Mouse (Mus musculus) ZHBTc4 (cell line): Measurements from ENCODE around the gene Tmem43.

Experiments used
- DNase-seq: peaks from one replicate; pipeline ENCODE4 v3.0.0-alpha.2; 2011; ENCODE audit warnings: low read depth, low spot score

The Tmem43 gene

DNA sequence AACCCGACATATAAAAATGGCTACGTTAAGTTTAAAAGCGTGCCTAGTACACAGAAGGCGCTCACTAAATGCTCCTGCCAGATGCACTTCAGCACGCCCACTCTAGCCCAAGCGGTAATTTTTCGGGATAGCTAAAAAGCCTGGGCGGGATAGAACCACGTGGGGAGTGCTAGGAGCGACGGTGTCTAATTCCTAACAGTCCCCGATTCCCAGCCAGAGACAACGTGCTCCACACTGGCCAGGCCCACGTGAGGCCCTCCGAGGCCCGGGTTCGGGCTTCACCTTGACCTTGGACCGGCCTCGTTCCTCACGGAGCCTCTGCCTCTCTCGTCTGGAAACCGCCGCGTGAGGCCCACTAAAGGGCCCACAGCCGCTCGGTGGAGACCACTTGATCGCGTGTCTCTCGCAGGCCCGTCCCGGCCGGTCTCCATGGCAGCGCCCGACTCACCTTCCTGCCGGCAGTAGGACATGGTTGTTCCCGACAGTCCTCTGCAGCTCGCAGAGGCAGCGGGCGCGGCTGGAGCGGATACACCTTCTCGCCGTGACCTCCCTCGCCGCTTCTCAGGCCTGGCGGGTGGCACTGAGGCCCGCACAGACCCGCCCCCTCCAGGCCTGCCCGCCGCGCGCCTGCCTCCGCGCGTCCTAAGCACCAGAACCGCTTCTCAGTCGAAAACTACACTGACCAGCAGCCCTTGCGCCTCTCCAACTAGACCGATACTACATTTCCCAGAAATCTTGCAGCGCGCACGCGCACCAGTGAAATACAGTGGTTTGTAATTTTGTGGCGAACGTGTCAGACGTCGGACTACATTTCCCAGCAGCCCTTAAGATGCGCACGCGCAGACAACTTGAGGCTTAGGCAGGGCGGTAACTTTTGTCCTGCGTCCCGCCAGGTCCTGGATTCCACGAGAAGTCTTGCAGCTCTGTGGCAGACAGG lies at the start of gene Tmem43, which contains the start of gene Chchd4:
Tmem43 (plus strand) TSS at position 836 of the 937 bp plus-strand sequence.
Chchd4 (minus strand) TSS at position 679 of the 937 bp plus-strand sequence.
- DNase-seq: peak; percentile 100

DNA sequence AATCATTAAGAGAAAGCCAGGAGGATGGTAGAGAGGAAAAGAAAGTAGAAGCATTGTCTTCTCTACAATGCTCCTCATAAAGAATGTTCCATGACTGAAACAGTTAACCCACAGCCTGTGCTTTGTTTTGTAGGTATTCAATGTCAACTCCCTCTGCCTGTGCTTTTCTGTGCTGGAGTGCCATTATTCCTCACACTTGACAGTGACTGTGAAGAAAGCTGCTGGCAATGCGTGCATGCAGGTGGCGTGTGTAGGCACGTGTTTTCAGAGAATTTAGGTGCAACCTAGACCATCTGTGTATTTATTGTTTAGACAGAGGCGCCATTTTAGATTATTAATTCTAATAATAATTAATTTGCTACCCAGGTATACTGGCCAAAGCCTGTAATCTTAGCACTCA lies 49.4 kb upstream of the Tmem43 start:
- no peak for DNase-seq

DNA sequence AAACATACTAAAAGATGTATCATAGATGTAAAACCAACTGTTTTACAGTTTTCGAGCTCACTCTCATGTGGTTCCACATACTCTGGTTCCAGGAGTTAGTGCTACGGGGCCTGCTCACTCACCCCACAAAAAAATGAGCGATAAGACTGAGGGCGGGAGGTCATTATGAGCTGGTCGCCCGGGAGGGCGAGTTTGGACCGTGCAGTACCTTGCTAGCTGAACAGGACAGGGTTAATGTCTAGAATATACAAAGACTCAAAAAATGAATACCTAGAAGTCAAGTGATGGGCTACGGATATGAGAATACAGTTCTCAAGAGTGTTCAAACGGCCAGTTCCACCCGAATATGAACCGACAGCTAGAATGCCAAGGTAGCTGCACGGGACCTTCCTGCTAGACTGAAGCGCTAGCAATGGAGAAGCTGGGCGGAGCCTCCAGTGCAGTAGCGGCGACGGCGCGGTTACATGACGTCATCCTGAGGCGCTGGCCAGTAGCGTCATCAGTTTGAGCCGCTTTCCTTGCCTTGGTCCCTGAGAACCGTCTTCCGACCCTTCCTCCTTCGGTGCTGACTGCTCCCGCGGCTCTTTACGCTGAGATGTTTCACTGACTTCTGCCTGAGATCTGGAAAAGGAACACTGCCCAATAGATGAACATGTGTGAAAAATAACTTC lies 32.9 kb upstream of the Tmem43 start:
- peak; percentile 98 for DNase-seq

DNA sequence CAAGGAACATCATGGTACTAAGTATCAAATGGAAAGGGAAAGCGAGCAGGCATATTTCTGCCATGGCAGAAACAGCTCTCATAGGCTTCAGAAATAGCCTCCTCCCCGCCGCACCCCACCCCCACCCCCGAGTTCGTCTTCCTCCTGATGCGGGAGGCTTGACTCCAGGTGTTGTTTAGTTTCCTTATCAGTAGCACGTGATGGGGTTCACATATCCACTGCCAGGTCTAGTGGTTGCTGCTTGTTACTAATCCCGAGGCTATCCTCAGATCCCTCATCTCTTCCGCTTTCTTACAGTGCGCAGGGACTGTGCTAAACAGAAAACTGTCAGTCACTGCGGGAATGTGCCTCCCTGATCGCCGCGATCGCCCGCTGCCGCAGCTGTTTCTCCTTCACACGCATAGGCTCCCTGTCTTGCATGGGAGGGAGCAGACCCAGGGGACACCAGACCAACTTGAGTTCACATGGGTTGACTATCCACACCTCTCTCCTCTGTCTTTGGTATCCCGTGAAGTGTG lies 32.3 kb upstream of the Tmem43 start:
- DNase-seq: no peak

DNA sequence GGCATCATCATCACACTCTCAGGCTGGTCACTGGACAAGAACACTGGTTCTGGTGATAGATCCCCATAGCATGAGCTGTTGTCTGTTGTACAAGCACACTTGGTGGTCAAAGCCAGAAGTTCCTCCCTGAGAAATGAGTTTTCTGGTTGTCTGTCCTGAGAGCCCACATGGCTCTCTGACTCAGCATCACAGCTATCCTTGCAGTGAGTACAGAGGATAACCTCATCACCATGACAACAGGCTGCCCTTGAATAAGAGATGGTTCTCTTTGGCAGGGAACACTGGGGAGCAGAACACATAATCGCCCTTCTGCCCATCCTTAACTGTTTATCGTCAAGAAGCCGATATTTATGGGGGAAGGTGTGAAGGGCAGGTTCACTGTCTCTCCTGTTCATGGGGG lies 28.2 kb upstream of the Tmem43 start:
- DNase-seq: peak; percentile 23

DNA sequence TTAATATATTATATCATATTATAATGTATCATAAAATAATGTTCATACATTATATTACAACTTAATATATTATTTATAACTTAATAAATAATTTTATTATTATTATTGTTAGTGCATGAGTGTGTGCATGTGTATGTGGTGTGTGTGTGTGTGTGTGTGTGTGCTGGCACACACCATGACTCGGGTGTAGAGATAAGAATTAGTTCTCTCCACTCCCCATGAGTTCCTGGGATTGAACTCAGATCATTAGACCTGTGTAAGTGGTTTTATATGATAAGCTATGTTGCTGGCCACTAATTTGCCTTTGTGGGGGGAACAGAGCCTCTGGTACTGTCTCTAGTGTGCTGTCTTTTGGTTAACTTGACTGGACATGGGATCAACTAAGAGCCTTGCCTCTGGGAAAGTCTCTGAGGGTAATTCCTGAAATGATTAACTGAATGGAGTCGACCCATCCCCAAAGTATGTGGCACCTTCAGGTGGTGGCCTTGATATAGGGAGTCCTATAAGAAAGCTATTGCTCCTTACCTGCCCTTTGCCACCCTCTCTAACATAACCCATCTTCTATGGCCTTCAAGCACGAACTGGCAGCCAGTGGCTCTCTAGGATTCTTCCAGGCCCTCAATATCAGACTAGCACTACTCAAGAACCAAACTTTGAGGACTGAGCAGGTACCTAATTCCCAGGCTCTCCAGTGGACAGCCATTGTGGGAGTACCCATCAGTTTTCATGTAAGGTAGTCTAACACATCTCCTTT lies 23.9 kb upstream of the Tmem43 start:
- DNase-seq: no peak

DNA sequence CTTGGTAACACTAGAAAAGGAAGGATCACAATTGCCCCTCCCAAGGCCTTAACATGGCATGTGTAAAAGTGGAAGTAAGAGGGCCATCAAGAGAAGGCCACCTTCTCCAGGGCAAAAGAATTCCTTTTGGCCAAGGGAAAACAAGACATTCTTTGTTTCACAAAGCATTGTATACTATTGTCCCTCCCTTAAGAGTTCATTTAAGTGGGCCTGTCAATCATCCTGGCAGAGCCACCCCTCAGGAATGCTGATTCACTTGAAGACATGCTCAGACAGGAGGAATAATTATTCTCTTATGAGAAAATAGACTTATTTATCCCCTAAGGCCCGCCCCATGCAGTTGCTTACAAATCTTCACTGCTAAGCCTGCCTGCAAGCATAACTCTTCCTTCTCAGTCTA lies 21.4 kb upstream of the Tmem43 start:
- DNase-seq: peak; percentile 42

DNA sequence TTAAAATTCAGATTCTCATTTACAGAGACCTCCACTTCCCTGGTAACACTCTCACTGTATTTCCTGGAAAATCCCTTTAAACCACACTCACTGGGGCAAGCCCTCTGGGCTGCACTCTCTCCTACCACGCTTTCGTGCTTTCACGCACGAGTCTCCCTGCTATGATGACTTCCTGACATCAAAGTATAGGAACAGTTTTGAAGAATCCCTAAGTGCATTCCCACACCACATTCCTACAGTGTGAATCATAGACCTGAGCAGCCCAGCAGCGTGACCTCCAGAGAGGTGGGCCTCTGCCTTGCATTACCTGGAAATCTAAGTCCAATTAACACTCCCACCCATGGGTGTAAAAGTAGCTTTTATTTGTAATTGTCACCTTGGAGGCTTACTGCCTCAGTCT lies 19.0 kb upstream of the Tmem43 start:
- no peak for DNase-seq

DNA sequence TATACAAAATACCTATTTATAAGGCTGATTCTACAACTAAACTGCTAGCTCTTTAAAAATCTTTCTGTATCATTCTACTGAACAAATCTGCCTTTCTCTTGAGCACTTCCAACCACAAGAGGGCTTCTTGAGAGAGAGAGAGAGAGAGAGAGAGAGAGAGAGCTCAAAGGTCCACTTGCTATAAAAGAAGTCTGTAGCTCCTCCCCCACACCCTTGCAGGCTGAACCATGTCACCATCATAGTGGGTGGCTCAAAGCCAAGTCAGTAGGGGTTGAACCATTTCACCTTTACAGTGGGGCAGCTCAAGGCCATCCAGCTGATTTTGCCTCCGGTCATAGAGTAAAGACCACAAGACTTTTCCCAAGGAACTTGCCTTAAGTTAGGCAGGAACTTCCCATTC lies 14.0 kb upstream of the Tmem43 start:
- peak; percentile 63 for DNase-seq

DNA sequence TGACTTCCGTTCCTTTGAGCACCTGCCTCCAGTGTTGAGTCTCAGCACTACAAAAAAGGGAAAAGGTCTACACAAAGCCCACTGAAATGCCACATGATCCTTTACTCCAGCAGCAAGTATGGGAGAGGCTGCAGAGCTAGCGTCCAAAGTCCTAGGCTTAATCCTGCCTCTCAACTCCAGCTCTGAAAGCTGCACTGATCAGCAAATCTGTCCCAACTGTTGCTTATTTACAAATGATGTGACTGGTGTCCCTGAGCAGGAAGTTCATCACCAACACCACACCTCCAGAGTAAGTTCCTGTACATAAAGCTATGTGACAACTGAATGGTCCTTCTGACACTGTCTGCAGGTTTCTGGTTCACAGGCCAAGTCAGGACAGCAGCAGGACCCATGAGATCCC lies 7.7 kb upstream of the Tmem43 start:
- no peak for DNase-seq

DNA sequence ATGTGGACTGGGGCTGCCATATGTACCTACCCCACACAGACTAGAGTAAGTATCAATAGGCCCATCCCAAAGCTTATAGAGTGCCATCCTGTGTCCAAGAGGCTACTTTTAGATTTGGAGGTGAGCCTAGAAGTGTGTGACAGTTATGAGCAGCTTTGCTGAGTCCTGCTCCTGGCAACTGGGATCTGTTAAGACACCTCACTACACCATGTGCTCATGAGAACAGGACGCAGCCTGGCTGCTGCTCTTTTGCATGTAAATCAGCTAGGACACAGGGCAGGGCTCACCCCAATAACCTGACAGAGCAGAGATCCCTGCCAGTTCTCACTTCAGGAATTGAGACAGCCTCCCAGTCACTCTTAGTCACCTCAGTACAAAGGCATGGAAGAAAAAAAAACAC lies 6.4 kb upstream of the Tmem43 start:
- DNase-seq: no peak

DNA sequence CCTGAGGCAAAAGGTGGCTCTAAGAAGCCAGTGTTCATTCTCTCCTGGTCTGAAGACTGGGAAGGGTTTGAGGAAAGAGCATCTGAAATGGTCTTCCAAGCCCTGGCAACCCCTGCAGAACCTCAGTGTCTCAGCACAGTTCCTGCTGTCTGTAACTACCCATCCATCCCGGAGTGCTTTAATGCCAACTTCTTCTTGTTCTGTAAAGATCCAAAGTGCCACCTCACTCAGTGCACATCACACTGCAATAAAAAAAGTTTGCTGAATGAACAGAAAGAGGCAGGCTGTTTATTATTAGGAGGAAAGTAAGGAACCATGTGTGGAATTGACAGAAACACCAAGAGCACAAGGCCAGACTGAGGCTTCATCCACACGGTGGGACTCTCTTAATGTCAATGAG lies 2.8 kb upstream of the Tmem43 start:
- DNase-seq: no peak

DNA sequence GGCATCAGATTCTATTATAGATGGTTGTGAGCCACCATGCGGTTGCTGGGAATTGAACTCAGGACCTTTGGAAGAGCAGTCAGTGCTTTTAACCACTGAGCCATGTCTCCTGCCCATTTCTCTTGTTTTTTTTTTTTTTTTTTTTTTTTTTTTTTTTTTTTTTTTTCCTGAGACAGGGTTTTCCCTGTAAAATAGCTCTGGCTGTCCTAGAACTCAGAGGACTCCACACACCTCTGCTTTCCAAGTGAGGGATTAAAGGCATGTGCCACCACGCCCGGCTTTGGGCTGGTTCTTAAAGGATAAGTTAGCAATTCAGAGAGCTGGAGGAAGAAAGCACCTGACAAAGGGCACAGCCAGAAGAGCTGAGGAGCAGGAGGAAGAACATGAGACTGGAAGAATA lies 2.1 kb upstream of the Tmem43 start:
- DNase-seq: peak; percentile 48

DNA sequence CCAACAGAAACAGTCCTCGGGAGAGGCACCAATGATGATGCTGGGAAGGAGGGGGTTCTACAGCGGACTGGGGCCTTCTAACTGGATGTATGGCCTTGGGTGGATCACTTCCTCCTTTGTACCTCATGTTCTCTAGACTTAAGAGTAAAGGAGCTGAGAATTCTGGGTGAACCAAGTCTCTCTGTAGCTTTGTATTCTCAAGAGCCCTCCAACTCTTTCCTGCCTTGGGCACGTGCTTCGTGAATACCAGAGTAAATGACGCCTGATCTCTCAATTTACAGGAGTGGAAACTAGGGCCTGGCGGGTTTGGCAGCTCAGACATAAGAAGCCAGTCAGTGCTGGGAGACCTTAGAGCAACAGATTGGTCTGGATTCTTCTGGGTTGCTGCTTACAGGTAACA lies 1.2 kb upstream of the Tmem43 start:
- DNase-seq: peak; percentile 54

DNA sequence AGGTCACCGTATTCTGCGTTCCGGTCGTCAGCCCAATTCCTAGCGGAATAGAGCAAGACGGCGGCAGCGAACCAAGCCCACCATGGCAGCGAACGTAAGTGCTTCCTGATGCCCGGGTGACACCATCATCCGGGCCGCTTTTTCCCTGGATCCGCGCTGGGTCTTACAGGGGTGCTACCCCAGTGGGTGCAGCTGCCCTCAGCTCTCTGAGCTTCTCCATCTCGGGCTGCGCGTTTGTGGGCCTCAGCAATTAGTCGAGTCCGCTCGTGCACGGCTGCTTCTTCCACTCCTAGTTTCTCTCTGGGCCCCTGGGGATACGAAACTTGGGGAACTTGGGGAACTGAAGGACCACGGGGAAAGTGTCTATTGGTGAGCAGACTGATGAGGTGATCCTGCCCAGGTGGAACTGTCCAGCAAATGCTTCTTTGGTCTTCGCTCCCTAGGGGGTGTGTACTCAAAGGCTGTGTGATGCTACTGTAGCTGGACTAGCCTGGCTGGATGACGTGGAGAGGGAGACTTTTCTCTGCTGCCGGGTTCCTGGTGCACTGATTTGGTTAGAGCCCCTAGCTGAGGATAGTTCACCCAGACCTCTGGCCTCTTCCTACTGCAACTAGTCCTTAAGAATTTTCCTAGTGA lies 420 bp downstream of the Tmem43 start:
- peak; percentile 49 for DNase-seq

DNA sequence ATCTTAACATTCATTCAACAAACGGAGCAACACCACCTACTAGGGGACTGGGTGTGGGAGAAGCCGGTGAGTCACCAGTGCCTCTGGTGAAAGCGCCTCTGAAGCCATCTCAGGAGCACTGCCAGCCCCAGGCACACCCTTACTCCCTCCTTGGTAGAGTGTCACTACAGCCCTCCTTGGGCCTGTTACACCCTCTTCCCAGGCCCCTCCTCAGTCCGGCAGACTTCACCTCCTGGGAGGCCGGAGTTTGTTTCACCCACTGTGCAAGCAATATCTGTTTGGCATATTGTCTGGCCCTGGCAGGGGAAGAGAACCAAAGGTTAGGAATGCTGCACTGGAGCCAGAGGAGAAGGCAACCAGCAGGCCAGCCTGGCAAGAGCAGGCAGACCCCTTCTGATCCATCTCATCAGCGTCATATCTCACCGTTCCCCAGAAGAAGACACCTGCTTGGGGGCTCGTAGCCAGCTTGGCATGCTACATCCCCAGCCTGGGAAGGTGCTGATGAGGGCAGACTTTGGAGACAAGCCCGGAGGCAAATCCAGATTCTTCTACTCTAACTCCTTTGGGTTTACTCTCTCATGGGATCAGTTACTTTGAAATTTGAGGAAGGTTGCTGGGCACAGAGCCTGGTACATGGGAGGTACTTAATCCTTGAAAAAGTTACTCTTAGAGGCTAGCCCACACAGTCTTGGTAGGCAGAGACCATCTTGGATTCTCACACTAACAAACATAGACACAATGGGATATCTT lies 1.1 kb downstream of the Tmem43 start:
- DNase-seq: peak; percentile 32

DNA sequence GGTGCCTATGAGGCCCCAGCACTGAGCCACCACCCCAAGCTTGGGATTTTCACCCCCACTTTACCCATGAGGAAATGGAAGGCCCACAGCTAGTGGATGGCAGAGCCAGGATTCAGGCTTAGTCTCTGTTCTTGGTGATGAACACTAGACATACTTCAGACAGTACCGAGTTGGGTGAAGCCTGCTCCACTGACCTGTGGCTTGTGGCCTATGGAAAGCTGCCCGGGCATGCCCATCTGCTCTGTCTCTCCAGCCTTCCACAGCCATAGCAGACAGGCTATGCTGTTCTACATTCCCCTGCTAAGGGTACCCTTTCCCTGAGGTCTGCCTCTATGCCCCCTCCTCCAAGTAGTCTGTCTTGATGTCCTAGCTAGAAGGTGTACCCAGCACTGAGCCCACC lies 3.0 kb downstream of the Tmem43 start:
- DNase-seq: peak; percentile 60

DNA sequence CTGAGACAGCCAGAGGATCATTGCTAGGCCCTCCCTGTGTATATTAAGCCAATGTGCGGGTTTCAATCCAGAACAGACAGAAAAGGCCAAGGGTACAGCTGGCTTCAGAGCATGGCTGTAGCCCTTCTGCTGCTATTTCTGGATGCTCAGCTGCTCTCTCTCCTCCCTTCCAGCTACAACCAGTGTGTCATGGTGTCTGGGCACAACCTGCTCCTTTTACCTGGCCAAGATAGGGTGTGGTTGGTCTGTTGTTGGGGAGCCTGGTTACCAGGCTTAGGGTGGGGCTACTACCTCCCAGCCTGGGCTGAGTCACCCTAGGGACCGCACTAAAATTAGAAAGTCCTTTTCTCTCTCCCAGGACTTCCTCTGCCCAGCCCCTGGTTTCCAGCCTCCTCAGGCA lies 9.9 kb downstream of the Tmem43 start:
- no peak for DNase-seq

DNA sequence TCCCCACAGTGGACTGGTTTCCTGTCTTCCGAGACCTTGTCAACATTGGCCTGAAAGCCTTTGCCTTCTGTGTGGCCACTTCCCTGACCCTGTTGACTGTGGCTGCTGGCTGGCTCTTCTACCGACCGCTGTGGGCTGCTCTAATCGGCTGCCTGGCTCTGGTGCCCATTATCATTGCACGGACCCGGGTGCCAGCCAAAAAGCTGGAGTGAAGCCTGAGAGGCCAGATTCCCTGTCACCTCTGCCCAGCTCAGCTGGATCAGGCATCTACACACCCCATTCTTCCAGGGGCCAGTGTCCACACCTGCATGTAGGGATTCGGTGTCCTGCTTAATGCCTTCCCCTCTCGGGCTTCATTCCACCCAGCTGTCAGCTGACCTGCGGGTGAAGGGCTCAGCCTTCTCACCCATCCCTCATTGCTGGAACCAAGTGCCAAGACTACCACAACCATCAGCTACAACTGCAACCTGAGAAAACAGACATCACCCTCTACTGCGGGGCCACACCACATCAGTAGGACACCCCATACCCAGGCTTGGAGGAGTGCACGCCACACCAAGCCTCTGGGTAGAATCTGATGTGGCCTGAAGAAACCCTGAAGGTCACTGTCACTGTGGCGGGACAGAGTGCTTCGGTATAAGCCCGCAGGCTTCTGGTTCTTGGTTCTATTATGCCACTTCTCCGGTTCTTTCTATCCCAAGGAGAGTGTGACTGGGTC lies 13.4 kb downstream of the Tmem43 start:
- DNase-seq: no peak
